Mouse (Mus musculus) kidney, postnatal 4 days (tissue): ENCODE measurements at regions not wholly inside any gene's neighbourhood (a gene's known extent, or its start where the extent isn't known, plus 50 kb on each side); places are given as distances from the start of the nearest gene placed in this dataset.

ENCODE experiments used
- DNase-seq, 2 experiments: peaks; one replicate each; pipeline ENCODE4 v3.0.0; 2021; ENCODE audit warnings: mixed read lengths in 2 of 2

DNA sequence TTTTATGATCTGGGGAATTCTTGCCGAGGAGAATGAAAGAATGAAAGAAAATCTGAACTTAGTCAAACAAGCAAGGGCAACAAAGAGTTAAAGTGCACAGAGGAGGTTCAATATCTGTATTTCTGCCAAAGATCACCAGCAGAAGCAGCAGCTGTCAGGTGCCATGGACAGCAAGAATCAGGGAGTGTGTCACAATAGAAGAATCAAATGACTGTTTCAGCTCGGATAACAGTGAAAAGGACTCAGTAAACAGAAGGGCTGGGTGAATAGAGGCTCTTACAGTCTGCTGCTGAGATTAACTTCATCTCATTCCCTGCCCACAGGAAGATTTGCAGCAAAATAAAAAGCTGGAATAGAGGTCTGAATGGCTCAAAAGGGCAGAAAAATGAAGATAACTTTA lies 495.3 kb upstream of the Gm5415 start:
- DNase-seq, result no peak

DNA sequence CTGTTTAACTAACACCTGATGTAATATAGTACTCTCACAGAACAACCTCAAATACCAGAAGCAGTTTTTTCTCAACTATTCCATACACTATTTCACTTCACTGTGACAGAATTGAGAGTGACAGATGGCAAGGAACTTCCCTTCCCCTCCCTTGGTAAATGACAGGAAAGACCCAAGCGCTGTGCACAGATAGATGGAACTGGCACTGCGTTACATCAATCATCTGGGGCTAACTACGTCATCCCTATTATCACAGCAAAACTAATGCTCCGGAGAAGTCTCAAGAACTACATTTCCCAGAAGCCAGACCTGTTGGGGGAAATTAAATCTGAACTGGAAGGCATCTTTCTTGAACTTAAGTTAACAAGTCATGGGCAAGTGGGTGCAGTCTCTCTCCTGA lies 493.6 kb upstream of the Gm5415 start:
- no peak for DNase-seq

DNA sequence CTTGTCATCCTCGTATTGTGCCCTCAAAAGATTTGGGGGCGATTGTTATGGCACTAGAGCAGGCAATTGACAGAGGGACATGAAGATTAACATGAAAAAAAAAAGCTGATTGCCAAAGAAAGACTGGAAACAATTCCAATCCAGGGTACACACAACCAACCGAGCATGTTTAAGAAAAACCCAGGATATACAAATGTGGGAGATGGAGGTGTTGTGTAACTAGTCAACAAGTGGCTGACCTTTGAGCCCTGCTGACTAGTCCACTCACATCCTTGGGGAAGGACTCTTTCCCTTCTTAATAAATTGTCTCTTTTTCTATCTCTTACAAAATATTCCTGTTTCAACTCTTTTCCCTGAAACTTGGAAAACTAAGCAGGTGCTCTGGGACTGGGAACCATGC lies 484.9 kb upstream of the Gm5415 start:
- no peak for DNase-seq

DNA sequence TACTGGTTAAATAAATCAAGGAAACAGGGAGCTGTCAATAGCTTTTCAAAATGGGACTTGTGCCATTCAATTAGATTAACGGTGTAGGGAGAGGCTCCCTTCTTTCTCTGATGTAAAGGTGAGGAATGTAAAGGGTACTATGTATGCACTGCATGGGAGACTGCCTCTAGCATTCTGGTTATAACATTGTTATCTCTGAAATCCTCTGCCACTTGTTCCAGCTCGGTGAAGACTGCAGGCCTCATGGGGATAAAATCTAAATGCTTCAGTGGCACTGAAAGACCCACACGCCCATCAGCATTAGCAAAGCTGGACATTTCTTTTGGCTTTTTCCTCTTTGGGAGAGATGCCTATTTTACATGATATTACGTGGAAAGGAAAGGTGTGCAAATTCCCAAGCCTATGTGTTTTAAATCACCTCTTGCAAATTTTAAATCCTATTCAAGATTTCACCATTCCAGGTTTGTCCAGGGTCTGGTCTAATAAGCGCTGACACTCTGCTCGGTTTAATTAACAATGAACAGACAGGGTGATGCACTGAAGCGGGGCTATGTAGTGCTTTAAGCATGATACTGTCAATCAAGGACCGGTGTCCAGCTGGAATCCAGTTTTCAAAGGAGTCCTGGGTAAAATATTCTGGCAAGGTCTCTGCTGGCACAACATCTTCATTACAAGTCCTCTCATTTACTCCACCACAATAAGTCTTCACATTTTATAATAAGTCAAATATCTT lies 479.8 kb upstream of the Gm5415 start:
- no peak for DNase-seq

DNA sequence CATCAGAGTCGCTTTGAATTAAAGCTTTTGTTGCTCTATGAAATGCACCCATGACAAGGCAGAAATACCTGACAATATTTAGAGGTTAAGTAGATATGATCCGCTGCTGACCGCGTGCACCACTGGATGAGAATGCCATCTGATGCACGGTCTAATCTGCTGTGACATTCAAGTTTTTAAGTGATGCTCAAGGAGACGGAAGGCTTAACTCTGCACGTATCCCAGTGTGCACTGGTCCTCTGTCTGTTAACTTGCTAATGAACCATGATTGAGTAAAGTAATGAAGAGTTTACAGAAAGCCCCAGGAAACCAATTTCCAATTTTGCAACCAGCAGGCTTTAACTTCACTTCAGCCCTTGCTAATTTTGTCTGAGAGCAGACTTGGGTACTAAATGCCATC lies 478.3 kb upstream of the Gm5415 start:
- no peak for DNase-seq

DNA sequence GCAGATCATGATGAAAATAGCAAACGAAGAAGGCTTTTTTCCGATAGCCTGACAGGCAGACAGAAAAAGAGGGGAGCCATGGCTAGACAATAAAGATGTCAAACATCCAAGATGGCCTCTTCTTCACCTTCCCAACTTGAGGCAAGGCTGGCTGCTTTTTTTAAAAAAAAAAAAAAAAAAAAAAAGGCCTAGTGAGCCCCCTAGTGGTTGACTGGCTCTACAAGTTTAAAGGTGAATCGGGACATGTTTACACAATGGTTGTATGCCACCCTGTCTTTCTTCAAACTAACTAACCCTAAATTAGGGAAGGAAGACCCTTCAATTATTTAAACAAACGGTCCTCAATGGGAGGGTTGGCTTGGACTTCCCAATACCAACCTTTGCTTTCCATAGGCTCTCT lies 475.8 kb upstream of the Gm5415 start:
- no peak for DNase-seq

DNA sequence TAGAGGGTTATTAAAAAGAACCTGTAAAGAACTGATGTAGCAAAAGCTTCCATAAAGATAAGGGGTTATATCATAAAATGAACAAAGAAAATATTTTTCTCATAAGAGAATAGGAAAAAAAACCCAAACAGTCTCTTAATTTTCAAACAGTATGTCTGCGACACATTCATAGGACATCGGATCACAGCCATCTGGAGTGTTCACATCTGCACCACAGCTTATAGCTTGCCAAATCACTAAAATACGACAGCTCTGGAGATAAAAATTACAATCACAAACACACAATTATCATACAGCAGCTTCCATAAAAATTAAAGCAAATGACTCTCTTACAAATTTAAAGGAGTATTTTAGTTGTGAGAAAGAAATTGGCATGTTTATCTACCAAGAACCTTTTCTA lies 456.9 kb upstream of the Gm5415 start:
- DNase-seq, result no peak

DNA sequence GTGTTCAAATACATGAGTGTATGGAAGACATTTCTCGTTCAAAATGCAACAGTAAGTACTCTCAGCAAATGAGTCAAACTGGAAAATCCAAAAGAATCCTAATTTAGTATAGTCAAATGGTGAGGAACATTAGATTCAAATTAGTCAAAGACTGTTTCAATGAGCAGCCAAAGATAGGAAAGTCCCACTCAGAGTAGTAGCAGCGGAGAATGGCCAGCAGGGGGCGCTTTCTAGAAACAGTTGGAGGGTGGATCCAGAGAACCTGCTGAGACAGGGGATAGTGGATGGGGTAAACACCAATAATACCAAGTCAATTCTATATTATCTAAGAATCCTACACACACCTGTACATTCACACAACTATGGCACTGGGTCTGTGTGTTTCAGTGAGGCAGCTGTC lies 417.9 kb upstream of the Gm5415 start:
- DNase-seq, result peak in 1 of 2 experiments; percentile 4

DNA sequence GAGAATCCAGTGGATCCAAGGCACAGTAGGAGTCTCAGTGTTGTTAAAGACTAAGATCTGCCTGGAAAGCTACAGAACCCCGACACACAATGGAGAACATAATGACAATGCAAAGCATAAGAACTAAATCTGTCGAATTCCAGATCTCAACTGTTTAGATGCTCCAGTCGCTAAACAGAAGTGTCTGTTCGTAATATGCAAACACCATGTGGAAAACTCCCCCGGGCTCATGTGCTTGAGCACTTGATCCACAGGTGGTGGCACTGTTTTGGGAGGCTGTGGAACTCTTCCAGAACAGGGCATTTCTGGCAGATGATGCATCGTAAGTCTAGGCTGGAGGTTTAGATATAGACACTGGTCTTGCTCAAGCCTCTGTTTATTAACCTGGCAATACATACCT lies 412.2 kb upstream of the Gm5415 start:
- DNase-seq, result no peak

DNA sequence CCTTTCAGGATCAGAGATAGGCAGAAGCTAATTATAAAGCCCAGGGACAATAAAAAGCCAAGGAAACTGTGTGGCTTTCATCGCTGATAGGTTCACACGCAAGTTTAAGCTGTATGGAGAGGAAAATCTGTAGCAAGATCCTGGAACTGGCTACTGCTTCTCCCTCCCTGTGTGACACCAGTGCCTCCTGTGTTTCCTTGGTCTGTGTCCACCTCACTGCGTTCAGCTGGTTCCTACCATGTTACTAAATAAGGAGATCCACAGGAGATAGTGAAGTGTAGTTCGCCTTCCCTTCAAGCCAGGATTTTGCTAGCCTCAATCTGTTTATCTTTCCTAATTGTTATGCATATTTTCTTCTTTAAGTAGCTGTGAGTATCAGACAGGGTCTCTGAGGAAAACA lies 399.2 kb upstream of the Gm5415 start:
- no peak for DNase-seq

DNA sequence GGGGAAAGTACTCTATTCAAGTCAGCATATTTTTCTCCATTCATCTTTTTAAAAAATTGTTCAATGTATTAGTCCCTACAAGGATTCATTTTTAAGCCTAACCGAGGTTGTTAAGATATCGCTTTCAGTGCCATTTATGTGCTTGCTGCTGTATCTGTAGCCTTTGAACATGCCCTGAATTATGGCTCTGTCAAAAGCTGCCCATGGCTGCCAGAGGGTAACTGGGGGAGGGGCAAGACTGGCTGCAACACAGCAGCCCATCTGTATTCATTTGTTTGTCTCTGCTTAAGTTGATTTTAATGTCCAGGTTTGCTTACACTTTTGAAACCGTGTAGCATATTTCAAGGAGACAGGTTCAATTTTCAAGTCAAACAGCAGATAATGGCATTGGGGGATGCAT lies 383.3 kb upstream of the Gm5415 start:
- no peak for DNase-seq

DNA sequence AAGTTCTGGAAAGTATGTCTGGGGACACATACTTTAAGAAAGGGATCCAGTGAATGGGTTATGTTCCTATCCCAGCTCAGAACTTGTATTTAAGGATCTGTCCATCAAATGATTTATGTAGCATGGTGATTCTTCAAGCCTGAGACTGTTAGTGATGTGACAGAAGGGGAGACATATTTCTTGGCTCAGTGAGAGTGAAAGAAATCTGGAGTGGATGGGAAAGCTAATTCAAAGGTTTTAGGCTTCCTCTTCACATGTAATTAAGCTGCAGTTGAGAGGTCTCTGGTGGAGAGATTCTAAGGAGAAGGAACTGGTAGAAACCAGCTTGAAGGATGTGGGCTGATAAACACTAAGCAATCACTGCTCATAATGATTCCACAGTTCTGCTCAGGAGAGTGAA lies 355.3 kb upstream of the Gm5415 start:
- no peak for DNase-seq

DNA sequence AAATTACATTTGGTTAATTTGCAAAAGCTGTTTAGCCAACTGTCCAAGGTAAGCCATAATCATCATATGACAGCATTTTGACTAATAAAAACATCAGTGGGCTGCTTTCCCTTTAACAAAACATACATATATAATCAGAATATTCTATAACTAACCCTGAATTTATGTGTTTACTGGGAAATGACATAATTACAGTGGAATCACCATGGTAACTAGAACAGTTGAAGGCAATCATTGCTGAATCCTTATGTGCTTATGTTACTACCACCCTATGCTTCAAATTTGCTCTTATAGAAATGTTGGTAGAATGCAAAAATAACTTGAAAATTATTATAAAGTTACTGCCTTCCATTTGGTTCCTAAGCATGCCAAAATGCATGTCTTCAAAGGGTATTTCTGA lies 340.6 kb upstream of the Gm5415 start:
- DNase-seq, result no peak

DNA sequence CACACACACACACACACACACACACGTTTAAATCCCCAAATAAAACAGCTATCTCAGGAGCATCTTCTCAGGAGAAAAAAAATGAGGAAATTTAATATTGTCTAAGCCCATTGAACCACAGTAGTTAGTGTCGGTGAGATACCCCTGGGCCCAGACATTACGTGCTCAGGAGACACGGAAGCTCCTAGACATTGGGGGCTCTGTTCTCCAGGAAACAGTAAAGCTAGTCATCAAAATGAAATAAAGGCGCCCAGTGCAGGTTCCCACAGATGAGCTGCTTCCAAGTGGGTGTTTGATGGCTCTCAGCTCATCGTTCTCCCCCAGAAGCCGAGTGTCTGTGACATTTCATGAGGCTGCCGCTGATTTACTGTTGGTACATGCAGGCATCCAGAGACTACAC lies 325.8 kb upstream of the Gm5415 start:
- no peak for DNase-seq

DNA sequence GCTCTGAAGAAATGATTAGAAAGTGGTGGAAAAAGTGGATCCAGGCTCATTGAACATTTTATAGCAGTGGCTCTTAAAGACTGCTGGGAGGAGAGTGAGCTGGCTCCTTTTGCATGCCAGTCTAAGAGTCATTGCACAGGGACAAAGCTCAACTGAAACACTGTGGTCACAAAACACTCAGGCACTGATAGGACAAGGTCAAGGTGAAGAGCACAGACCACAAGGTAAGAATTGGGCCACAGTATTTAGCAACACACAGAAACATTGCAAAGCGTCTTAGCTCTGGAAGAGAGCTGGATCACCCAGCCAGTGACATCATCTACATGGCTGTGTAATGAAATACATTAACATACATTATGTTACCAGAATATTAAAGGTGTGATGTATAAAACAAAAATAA lies 319.0 kb upstream of the Gm5415 start:
- DNase-seq, result no peak

DNA sequence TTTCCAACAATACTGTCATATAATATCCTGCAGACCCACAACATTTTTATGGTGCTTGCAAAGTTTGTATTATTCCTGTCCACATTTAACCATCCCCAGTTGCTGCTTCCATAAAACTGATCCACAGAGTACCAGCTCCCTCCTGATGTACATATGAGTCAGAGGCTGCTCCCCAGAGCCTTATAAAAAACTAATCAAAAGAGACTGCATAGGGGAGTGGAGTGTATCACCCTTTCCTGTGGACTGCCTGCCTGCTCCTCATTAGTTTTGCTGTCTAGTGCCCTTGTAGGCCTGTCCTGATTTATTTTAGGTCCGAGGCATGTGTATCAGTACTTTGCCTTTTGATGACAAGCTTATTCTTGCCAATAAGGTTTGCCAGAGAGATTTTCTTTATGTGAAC lies 310.9 kb upstream of the Gm5415 start:
- DNase-seq, result no peak
